Mouse (Mus musculus): ENCODE results near the gene Efnb1. TPM values are rescaled to one million over a fixed set of nuclear protein-coding genes. Genes with fewer than 3 reads are reported as not detected.

Efnb1 gene
- polyA plus RNA-seq, 2 experiments, result 36.9 to 57.5 TPM

DNA sequence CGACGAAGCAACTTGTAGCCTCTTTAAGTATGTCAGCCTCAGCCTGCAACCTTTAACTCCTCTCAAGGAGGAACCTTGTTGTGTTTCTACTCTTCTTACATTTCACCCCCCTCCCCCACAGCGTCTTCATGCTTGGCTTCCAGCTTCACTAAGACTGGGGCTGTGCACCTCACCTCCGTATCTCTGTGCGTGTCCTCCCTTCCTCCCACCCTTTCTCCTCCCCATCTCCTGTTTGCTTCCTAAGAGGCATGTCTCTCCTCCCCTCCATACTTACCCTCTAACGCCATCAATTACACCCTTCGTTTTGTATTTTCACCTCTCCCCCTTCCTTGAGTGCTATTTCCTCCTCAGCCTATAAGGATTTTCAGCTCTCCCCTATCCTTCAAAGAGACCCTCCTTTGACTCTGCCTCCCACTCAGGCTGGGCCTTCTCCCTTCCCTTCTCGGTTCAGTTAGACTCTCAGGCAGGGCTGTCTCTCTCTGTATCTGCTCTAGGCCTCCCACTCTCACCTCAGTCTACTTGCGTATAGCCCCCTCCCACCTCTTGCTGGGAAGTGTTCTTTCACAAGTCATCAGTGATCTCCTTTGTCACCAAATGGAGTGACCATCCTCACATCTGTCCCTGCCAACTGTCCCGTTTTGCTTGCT is 55.6 kb downstream of the Efnb1 start:
- 58% methylated on average over 10 of the region's 10 CpGs for WGBS
- H3K4me3 ChIP-seq (replicated peaks; ENCODE audit: low read length), result no peak overlapping the region
- no peak overlapping the region for H3K9ac ChIP-seq (ENCODE audit: low read depth, low read length, severe bottlenecking)
- H3K27ac ChIP-seq (replicated peaks; ENCODE audit: low read depth, low read length), result no peak overlapping the region
- no peaks in the 10 kb centered on the region for H3K36me3 ChIP-seq (ENCODE audit: control insufficient read depth, insufficient read depth, low read length)
- ATAC-seq (ENCODE audit: low FRiP score, low read depth) (no peak), DNase-seq (ENCODE audit: low spot score) (no peak)
- no peak for TF ChIP-seq POLR2A (IDR thresholded peaks at IDR 0.05; ENCODE audit: borderline replicate concordance, extremely low read depth, insufficient read depth, insufficient read length)
- no peaks in the 10 kb centered on the region for H3K9me3 ChIP-seq (ENCODE audit: control insufficient read depth, low read length)
- no peaks in the 10 kb centered on the region for H3K4me1 ChIP-seq (ENCODE audit: control insufficient read depth, insufficient read depth, low read length)
- H3K4me2 ChIP-seq (replicated peaks; ENCODE audit: low read depth, low read length, severe bottlenecking), result no peak overlapping the region
- no peaks in the 10 kb centered on the region for H3K27me3 ChIP-seq (ENCODE audit: control insufficient read depth, insufficient read depth, low read length)

GRCm38 (mm10) chrX:99196910-99197309 is 61.0 kb downstream of the Efnb1 start:
- Histone ChIP-seq H3K36me3 (ENCODE audit: control insufficient read depth, insufficient read depth, low read length) (no peaks in the 10 kb centered on the region), H3K4me2 (replicated peaks; ENCODE audit: low read depth, low read length, severe bottlenecking) (no peak overlapping the region), H3K27me3 (ENCODE audit: control insufficient read depth, insufficient read depth, low read length) (no peaks in the 10 kb centered on the region), H3K4me3 (replicated peaks; ENCODE audit: low read length) (no peak overlapping the region), H3K9ac (ENCODE audit: low read depth, low read length, severe bottlenecking) (no peak overlapping the region), H3K4me1 (ENCODE audit: control insufficient read depth, insufficient read depth, low read length) (no peaks in the 10 kb centered on the region; the same call in 1 of the 2 replicates), H3K27ac (replicated peaks; ENCODE audit: low read depth, low read length) (no peak overlapping the region), H3K9me3 (ENCODE audit: control insufficient read depth, low read length) (no peaks in the 10 kb centered on the region)
- ATAC-seq (ENCODE audit: low FRiP score, low read depth) (peak; percentile 60), DNase-seq (ENCODE audit: low spot score) (no peak)
- TF ChIP-seq POLR2A (IDR thresholded peaks at IDR 0.05; ENCODE audit: borderline replicate concordance, extremely low read depth, insufficient read depth, insufficient read length), result no peak
- 31% methylated on average over 8 of the region's 9 CpGs for WGBS

DNA sequence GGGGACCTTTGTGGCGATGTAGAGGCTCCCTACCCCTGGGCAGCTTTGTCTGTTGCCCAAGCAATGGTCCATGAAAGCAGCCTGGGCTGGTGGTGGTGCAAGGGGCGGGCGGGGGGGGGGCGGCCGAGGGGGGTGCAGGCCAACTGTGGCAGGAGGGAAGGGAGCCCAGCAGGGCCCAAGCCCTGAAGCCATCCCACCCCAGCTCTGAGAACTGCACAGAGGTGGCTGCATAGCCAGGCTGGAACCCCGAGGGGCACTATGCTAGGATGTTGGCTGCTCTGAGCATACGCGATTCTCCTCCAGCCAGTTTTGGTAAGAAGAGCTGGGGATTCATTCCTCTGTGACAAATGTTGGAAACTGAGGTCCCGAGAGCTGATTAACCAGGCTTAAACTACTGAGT is 62.6 kb downstream of the Efnb1 start:
- ATAC-seq (ENCODE audit: low FRiP score, low read depth), result no peak
- H3K4me1 ChIP-seq (ENCODE audit: control insufficient read depth, insufficient read depth, low read length), result no peaks in the 10 kb centered on the region; the same call in 1 of the 2 replicates
- TF ChIP-seq POLR2A (IDR thresholded peaks at IDR 0.05; ENCODE audit: borderline replicate concordance, extremely low read depth, insufficient read depth, insufficient read length), result no peak
- H3K4me3 ChIP-seq (replicated peaks; ENCODE audit: low read length), result peak overlapping the region; percentile 18; the same call in 1 of the 2 replicates
- no peak for DNase-seq (ENCODE audit: low spot score)
- H3K27ac ChIP-seq (replicated peaks; ENCODE audit: low read depth, low read length), result 0 out of 2 replicates have a peak overlapping the region, but pooled peaks have one; percentile 77
- peak overlapping the region; percentile 37; the same call in 1 of the 2 replicates for H3K4me2 ChIP-seq (replicated peaks; ENCODE audit: low read depth, low read length, severe bottlenecking)
- H3K9ac ChIP-seq (ENCODE audit: low read depth, low read length, severe bottlenecking), result peak overlapping the region; percentile 45; the same call in 1 of the 2 replicates
- WGBS, result 42% methylated on average over 5 of the region's 9 CpGs
- no peaks in the 10 kb centered on the region for H3K9me3 ChIP-seq (ENCODE audit: control insufficient read depth, low read length)
- no peaks in the 10 kb centered on the region for H3K36me3 ChIP-seq (ENCODE audit: control insufficient read depth, insufficient read depth, low read length)
- H3K27me3 ChIP-seq (ENCODE audit: control insufficient read depth, insufficient read depth, low read length), result no peaks in the 10 kb centered on the region

Other genes starting within 250 kb of the Efnb1 start
- 8.7 and 9.8 TPM in 2 replicates for gene Ophn1, start 245.1 kb upstream of the Efnb1 start, polyA plus RNA-seq (2012; rRNA removed)
- gene Ophn1, start 245.1 kb upstream of the Efnb1 start, polyA plus RNA-seq (2014; fragmentation: Nextera tagmentation; extraction: Ambion mirVana), result 20.0 and 26.7 TPM in 2 replicates
- 18.6 and 19.6 TPM in 2 replicates for gene Yipf6, start 199.8 kb upstream of the Efnb1 start, polyA plus RNA-seq (2012; rRNA removed)
- 18.4 and 18.5 TPM in 2 replicates for gene Yipf6, start 199.8 kb upstream of the Efnb1 start, polyA plus RNA-seq (2014; fragmentation: Nextera tagmentation; extraction: Ambion mirVana)
- 13.7 and 15.7 TPM in 2 replicates for gene Stard8, start 132.9 kb upstream of the Efnb1 start, polyA plus RNA-seq (2012; rRNA removed)
- 7.0 and 7.4 TPM in 2 replicates for gene Stard8, start 132.9 kb upstream of the Efnb1 start, polyA plus RNA-seq (2014; fragmentation: Nextera tagmentation; extraction: Ambion mirVana)

All from limb, embryonic 14.5 days (tissue).